Mouse (Mus musculus) bone marrow macrophage, adult 2 months (primary cell): Measurements from ENCODE around the gene Tyrp1. TPM values are rescaled to one million over a fixed set of nuclear protein-coding genes. Genes with fewer than 3 reads are reported as not detected.

ENCODE experiments used
- H3K27ac ChIP-seq: 2 replicates; pipeline ENCODE4 v1.5.1; 2012; ENCODE audit warnings: low read depth, low read length; ENCODE audit not compliant: insufficient read depth
- H3K4me1 ChIP-seq: 2 replicates; pipeline ENCODE4 v1.6.1; 2012; ENCODE audit warnings: low read length; ENCODE audit not compliant: control insufficient read depth, insufficient read depth
- H3K4me3 ChIP-seq: 2 replicates; pipeline ENCODE4 v1.5.1; 2012; ENCODE audit warnings: mild to moderate bottlenecking, low read length, moderate library complexity; ENCODE audit not compliant: insufficient read depth
- CTCF ChIP-seq: IDR thresholded peaks from 2 replicates; pipeline ENCODE4 v1.5.1; 2012; ENCODE audit warnings: low read depth, mild to moderate bottlenecking, low read length, moderate library complexity
- POLR2A ChIP-seq: IDR thresholded peaks from 2 replicates; pipeline ENCODE4 v1.6.1; 2012; ENCODE audit warnings: mild to moderate bottlenecking, low read depth, low read length, borderline replicate concordance
- polyA plus RNA-seq: library from polyadenylated mRNA; stranded (reverse); fragments of >200 nt; gene quantifications from 2 replicates; pipeline ENCODE4 v1.2.4, GENCODE M21; 2012; ENCODE audit not compliant: missing spikeins, insufficient read depth, insufficient read length

Gene Tyrp1
- polyA plus RNA-seq, 1 experiment: not detected

DNA sequence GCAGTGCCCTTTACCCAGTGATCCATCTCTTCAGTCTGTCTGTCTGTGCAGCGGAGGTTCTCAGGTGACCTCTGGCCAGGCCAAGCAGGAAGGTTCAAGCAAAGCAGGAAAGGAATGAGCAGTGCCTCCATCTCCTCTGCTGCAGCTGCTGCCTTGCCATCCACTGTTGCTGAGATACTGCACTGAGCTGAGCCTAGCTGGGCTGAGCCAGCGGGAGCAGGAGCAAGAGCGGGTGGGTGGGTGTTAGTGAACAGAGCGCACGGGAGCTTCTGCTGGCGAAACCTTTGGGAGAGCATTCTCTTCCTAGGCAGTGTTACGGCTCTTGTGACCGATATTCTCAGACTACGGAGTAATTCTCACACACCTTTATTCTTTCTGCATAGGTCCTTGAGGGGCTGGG, 21.6 kb downstream of the Tyrp1 start:
- H3K4me1 ChIP-seq: no peaks in the 10 kb centered on the region
- no peak overlapping the region for H3K27ac ChIP-seq
- H3K4me3 ChIP-seq: no peak overlapping the region
- TF ChIP-seq POLR2A: no peak
- TF ChIP-seq CTCF: no peak

GRCm38 (mm10) chr4:80862962-80863361, 29.0 kb downstream of the Tyrp1 start:
- no peak overlapping the region for H3K4me3 ChIP-seq
- no peak overlapping the region for H3K27ac ChIP-seq
- H3K4me1 ChIP-seq: no peaks in the 10 kb centered on the region
- TF ChIP-seq CTCF (no peak), POLR2A (no peak)

GRCm38 (mm10) chr4:80863906-80864305, 30.0 kb downstream of the Tyrp1 start:
- TF ChIP-seq CTCF (no peak), POLR2A (no peak)

DNA sequence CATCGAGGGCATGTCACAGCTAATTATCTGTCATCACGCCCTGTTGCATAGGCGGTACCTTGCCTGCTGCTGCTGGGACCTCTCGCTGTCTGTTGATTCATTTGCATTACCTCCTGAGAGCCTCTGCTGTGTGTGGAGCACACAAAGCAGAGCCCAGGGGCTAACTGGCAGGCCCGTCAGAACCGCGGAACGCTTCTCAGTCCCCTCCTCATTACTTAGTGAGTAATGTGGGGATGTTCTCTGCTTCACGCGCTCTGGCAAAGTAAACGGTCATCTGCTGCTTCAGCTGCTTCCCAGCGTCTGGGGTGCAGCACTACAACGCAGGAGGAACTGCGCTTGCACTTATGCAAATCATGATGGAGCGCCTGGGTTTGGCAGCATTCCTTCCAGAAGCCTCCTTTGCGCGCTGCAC, 30.6 kb downstream of the Tyrp1 start:
- no peak for TF ChIP-seq POLR2A
- TF ChIP-seq CTCF: no peak
- Histone ChIP-seq H3K27ac (no peak overlapping the region), H3K4me3 (no peak overlapping the region), H3K4me1 (no peaks in the 10 kb centered on the region)

More at GRCm38 (mm10) chr4:80863906-80864305, 30.0 kb downstream of the Tyrp1 start:
- H3K4me3 ChIP-seq: no peak overlapping the region
- H3K27ac ChIP-seq: no peak overlapping the region
- H3K4me1 ChIP-seq: no peaks in the 10 kb centered on the region

- TF ChIP-seq POLR2A: no peak
- TF ChIP-seq CTCF: no peak
These were observed 32.1 kb downstream of the Tyrp1 start for GRCm38 (mm10) chr4:80866065-80866464.

DNA sequence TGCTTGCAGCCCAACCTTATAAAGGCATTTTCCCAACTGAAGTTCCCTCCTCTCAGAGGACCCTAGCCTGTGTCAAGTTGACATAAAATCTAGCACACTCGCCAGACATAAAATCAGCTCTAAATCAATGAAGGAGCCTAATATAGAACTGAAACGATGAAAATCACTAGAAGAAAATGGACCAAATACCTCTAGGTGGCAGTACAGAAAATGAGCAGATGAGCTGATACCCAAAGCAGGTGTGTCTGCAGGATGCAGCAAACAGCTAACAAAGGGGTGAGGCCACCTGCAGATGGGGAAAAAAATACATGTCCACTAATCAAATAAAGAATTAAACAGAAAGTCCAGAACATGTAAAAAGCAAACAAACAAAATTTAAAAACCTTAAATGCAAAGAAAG, 35.7 kb downstream of the Tyrp1 start:
- TF ChIP-seq CTCF (no peak), POLR2A (no peak)
- no peak overlapping the region for H3K4me3 ChIP-seq
- H3K27ac ChIP-seq: no peak overlapping the region
- no peaks in the 10 kb centered on the region for H3K4me1 ChIP-seq

More at GRCm38 (mm10) chr4:80866065-80866464, 32.1 kb downstream of the Tyrp1 start:
- Histone ChIP-seq H3K27ac (no peak overlapping the region), H3K4me1 (no peaks in the 10 kb centered on the region), H3K4me3 (no peak overlapping the region)

DNA sequence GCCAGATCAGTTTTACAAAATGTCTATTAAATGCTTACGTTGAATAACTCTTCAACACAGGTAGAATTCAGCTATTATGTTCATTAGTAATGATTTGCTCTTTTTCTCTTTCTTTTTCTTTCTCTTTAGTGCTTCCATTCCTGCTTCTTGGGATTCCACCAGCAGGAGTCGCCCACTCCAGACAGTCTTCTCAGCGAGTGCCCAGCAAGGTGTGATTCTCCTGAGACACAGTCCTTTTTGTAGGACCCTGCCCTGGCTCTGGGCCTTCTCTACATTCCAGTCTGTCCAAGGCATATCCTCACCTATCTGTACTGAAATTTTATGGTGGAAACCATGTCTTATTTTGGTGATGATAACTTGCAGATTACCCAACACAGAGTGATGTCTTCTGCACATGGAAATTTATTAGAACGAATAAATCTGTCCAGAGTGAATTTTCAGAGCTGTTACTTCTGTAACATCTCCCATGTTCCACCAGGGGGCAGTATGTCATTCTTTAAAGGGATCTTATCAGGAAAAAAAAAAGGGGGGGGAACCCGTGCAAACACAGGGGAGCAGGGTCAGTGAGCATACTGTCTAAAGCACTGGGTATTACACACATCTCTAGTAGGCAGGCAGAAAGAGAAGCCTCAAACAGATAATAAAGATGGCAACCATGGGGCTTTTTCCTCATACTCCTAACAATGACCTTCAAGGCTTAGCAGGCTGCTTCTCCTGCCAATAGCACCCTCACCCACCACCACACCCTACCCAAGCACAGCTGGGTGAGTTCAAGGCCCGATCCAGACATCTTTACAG, 39.1 kb downstream of the Tyrp1 start:
- H3K27ac ChIP-seq: no peak overlapping the region
- no peak overlapping the region for H3K4me3 ChIP-seq
- TF ChIP-seq CTCF (no peak), POLR2A (no peak)
- H3K4me1 ChIP-seq: no peaks in the 10 kb centered on the region

DNA sequence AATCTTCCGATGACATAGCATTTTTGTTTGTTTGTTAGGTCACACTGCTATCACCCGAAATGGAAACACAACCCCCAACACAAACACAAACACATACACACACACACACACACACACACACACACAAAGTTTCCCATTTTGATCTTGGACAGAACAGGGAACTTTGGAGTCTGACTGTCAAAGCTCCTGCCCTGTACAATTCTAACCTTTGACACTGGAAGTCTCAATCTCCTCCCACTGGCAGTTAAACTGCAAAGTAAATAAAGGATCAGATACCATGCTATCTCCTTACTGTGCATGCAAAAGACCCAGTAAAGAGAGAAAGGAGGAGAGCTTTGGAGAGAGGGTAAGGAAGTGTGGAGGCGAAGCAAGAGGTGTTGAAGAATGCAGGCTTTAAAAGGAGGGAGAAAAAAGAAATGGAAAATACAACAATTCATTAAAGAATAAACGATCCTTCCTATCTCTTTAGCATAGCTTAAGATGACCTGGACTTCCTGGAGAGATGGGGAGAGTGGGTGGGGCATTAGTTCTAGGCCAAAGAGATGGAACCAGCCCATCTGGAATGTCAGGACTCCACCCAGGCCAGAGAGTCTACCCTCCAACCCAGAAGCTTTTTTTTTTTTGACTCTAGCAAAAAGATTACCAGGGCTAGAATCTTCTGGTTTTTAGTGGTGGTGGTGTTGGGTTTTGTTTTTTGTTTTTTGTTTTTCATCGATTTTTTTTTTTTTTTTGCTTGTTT, 40.4 kb downstream of the Tyrp1 start:
- no peak overlapping the region for H3K27ac ChIP-seq
- H3K4me1 ChIP-seq: no peaks in the 10 kb centered on the region
- no peak overlapping the region for H3K4me3 ChIP-seq
- TF ChIP-seq CTCF (no peak), POLR2A (no peak)

DNA sequence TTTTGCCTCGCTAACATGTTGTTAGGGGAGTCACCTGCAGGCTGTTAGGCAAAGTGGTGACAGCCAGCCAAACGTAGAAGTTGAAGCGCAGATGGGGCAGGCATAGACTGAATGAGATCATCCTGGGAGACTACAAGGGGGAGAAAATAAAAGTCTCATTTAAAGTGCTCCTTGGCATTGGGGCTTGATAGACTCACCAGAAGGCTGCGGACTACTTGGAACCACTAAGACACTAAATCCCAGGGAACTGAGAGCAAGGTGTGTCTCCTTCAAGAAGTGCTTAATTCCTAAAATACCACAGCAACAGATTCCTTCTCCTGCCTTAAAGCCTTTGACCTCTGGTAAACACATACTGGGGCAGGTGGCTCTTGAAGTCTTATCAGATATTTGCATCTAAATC, 41.1 kb downstream of the Tyrp1 start:
- Histone ChIP-seq H3K27ac (no peak overlapping the region), H3K4me3 (no peak overlapping the region), H3K4me1 (no peaks in the 10 kb centered on the region)
- TF ChIP-seq CTCF (no peak), POLR2A (no peak)

GRCm38 (mm10) chr4:80881996-80882599, 48.2 kb downstream of the Tyrp1 start:
- H3K27ac ChIP-seq: no peak overlapping the region
- no peak overlapping the region for H3K4me3 ChIP-seq
- TF ChIP-seq CTCF (no peak), POLR2A (no peak)
- H3K4me1 ChIP-seq: no peaks in the 10 kb centered on the region

DNA sequence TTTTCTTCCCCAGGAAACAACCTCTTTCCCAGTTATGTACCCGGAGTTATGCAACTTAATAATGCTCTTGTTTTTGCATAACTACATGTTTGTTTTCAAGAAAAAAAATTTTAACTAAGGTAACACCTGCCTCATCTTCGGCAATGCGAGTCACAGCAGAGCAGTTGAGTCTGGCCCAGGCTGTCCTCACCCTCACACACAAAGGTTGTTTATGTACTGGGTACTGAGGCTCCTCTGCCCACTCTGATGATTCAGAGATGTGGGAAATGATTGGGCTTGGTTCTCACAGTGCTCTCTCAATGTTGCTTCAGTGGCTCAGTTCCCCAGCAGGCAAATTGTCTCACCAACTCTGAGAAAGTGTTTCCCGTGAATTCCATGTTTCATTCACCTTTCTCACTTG, 52.7 kb downstream of the Tyrp1 start:
- TF ChIP-seq CTCF: no peak
- no peak for TF ChIP-seq POLR2A
- Histone ChIP-seq H3K4me3 (no peak overlapping the region), H3K27ac (no peak overlapping the region), H3K4me1 (no peaks in the 10 kb centered on the region)
